Mouse (Mus musculus) CH12.LX (cell line): ENCODE measurements at regions not wholly inside any gene's neighbourhood (a gene's known extent, or its start where the extent isn't known, plus 50 kb on each side); places are given as distances from the start of the nearest gene placed in this dataset.
A peak's percentile ranks its signal among the peaks of the same experiment; 100 is the strongest.

Experiments
- DNase-seq: peaks from one replicate; pipeline ENCODE4 v3.0.0-alpha.2; 2013; ENCODE audit errors: extremely low read depth
- H3K27ac ChIP-seq: 2 replicates; pipeline ENCODE4 v1.5.1; 2012; ENCODE audit warnings: low read depth, mild to moderate bottlenecking, control low read depth, moderate library complexity; ENCODE audit not compliant: insufficient read depth
- H3K27me3 ChIP-seq: replicated peaks from 2 replicates; pipeline ENCODE3; 2012; ENCODE audit warnings: inconsistent platforms
- H3K36me3 ChIP-seq, 2 experiments: replicated peaks in 1 of 2; 2 replicates each; pipeline versions ENCODE3 to v1.6.1; 2012; ENCODE audit warnings: inconsistent platforms in 1 of 2, low read length in 1 of 2, mild to moderate bottlenecking in 1 of 2, mixed read lengths in 1 of 2, moderate library complexity in 1 of 2; ENCODE audit not compliant: control insufficient read depth in 1 of 2, insufficient read depth in 1 of 2
- H3K4me1 ChIP-seq, 2 experiments: 2 replicates each; pipeline ENCODE4 v1.6.1; 2012; ENCODE audit warnings: inconsistent platforms in 1 of 2, moderate library complexity in 1 of 2; ENCODE audit not compliant: insufficient read depth in 2 of 2, control insufficient read depth in 1 of 2
- H3K4me2 ChIP-seq: 2 replicates; pipeline ENCODE4 v1.6.1; 2012; ENCODE audit warnings: low read depth, mild to moderate bottlenecking, control low read depth; ENCODE audit not compliant: poor library complexity, insufficient read depth, severe bottlenecking
- H3K4me3 ChIP-seq, 3 experiments: fragments of 150-350 bp in 1 of 3; sonication (generic) in 1 of 3; replicated peaks in 1 of 3; 2 replicates each; pipeline versions ENCODE3 to v1.5.1; 2011 to 2012; ENCODE audit warnings: low read depth in 2 of 3, low read length in 2 of 3, mild to moderate bottlenecking in 2 of 3, moderate library complexity in 2 of 3, control low read depth in 1 of 3, improper control_type of control experiment in 1 of 3, inconsistent platforms in 1 of 3, mixed read lengths in 1 of 3; ENCODE audit not compliant: poor library complexity in 1 of 3
- H3K79me2 ChIP-seq: replicated peaks from 2 replicates; pipeline ENCODE4 v1.6.1; 2012; ENCODE audit warnings: mild to moderate bottlenecking, moderate library complexity; ENCODE audit not compliant: control insufficient read depth, poor library complexity, insufficient read depth, severe bottlenecking; ENCODE audit errors: extremely low read depth
- H3K9ac ChIP-seq: 2 replicates; pipeline ENCODE4 v1.6.1; 2012; ENCODE audit warnings: low read depth, mild to moderate bottlenecking, control low read depth, moderate library complexity; ENCODE audit not compliant: insufficient read depth
- H3K9me3 ChIP-seq: replicated peaks from 2 replicates; pipeline ENCODE3; 2012; ENCODE audit warnings: low read length, inconsistent platforms, mixed read lengths
- CTCF ChIP-seq, 2 experiments: IDR thresholded peaks in 1 of 2; conservative IDR thresholded peaks in 1 of 2; 2 replicates each; pipeline ENCODE4 v1.5.1; 2011 to 2012; ENCODE audit warnings: low read depth in 2 of 2, low read length in 2 of 2, improper control_type of control experiment in 1 of 2, inconsistent platforms in 1 of 2, mild to moderate bottlenecking in 1 of 2, moderate library complexity in 1 of 2
- EP300 ChIP-seq: IDR thresholded peaks from 2 replicates; pipeline ENCODE4 v1.6.1; 2011; ENCODE audit warnings: low read length, improper control_type of control experiment
- ETS1 ChIP-seq: conservative IDR thresholded peaks from 2 replicates; pipeline ENCODE4 v1.6.1; 2012; ENCODE audit warnings: low read depth, mild to moderate bottlenecking, inconsistent platforms, low read length, improper control_type of control experiment, moderate library complexity
- GABPA ChIP-seq: IDR thresholded peaks from 2 replicates; pipeline ENCODE4 v1.6.1; 2012; ENCODE audit warnings: low read depth, low read length, improper control_type of control experiment, inconsistent platforms; ENCODE audit not compliant: insufficient replicate concordance
- HCFC1 ChIP-seq: IDR thresholded peaks from 2 replicates; pipeline ENCODE4 v1.6.1; 2012; ENCODE audit warnings: low read depth, mild to moderate bottlenecking, inconsistent platforms, low read length, improper control_type of control experiment
- JUN ChIP-seq: IDR thresholded peaks from 2 replicates; pipeline ENCODE4 v1.6.1; 2011; ENCODE audit warnings: low read depth, mild to moderate bottlenecking, low read length, improper control_type of control experiment, moderate library complexity; ENCODE audit not compliant: insufficient read depth
- JUND ChIP-seq: conservative IDR thresholded peaks from 2 replicates; pipeline ENCODE4 v1.6.1; 2011; ENCODE audit warnings: low read depth, low read length, improper control_type of control experiment
- MAZ ChIP-seq: IDR thresholded peaks from 2 replicates; pipeline ENCODE4 v1.6.1; 2012; ENCODE audit warnings: low read depth, mild to moderate bottlenecking, inconsistent platforms, low read length, improper control_type of control experiment, moderate library complexity
- MEF2A ChIP-seq: IDR thresholded peaks from 2 replicates; pipeline ENCODE4 v1.6.1; 2014; ENCODE audit warnings: low read depth, mild to moderate bottlenecking, inconsistent platforms, low read length, improper control_type of control experiment, borderline replicate concordance
- MYC ChIP-seq: IDR thresholded peaks from 2 replicates; pipeline ENCODE4 v1.6.1; 2011; ENCODE audit warnings: low read depth, mild to moderate bottlenecking, improper control_type of control experiment, low read length
- NELFE ChIP-seq: IDR thresholded peaks from 2 replicates; pipeline ENCODE4 v1.6.1; 2011; ENCODE audit warnings: low read depth, low read length, improper control_type of control experiment
- NRF1 ChIP-seq: IDR thresholded peaks from 2 replicates; pipeline ENCODE4 v1.6.1; 2014; ENCODE audit warnings: low read depth, mild to moderate bottlenecking, inconsistent platforms, low read length, improper control_type of control experiment, moderate library complexity
- PAX5 ChIP-seq: IDR thresholded peaks from 2 replicates; pipeline ENCODE4 v1.6.1; 2012; ENCODE audit warnings: low read length, inconsistent platforms, mixed read lengths
- POLR2A ChIP-seq: IDR thresholded peaks from 2 replicates; pipeline ENCODE4 v1.6.1; 2011; ENCODE audit warnings: low read depth, mild to moderate bottlenecking, improper control_type of control experiment, low read length
- RCOR1 ChIP-seq: conservative IDR thresholded peaks from 2 replicates; pipeline ENCODE4 v1.6.1; 2012; ENCODE audit warnings: low read depth, mild to moderate bottlenecking, inconsistent platforms, low read length, improper control_type of control experiment
- SMC3 ChIP-seq: IDR thresholded peaks from 2 replicates; pipeline ENCODE4 v1.6.1; 2011; ENCODE audit warnings: low read depth, low read length, improper control_type of control experiment
- TBP ChIP-seq: conservative IDR thresholded peaks from 2 replicates; pipeline ENCODE4 v1.6.1; 2011; ENCODE audit warnings: low read depth, low read length, improper control_type of control experiment
- UBTF ChIP-seq: IDR thresholded peaks from 2 replicates; pipeline ENCODE4 v1.6.1; 2012; ENCODE audit warnings: low read depth, mild to moderate bottlenecking, inconsistent platforms, low read length, improper control_type of control experiment, moderate library complexity
- ZC3H11A ChIP-seq: IDR thresholded peaks from 2 replicates; pipeline ENCODE4 v1.6.1; 2012; ENCODE audit warnings: low read depth, mild to moderate bottlenecking, inconsistent platforms, low read length, improper control_type of control experiment
- dilution Hi-C: fragments of 300-500 bp; cut with MboI; formaldehyde crosslinking; loops from 2 replicates; pipeline ENCODE4 v1.14.3; 2020; ENCODE audit warnings: low sequenced_read_pairs; ENCODE audit not compliant: extremely low pct_unique_long_range_greater_than_20kb, extremely low pct_ligation_motif_present
- in situ Hi-C: fragments of 300-500 bp; cut with MboI; formaldehyde crosslinking; loops from 3 replicates; pipeline ENCODE4 v1.14.3; 2019; ENCODE audit warnings: low sequenced_read_pairs, low pct_ligation_motif_present, low pct_unique_long_range_greater_than_20kb, mixed read lengths

GRCm38 (mm10) chr14:75396511-75397026 lies 59.2 kb upstream of the Siah3 start:
- no peak overlapping the region for H3K27ac ChIP-seq
- peaks cover 0 to 17% of the 10 kb centered on the region in 2 experiments; a peak in 2 of 4 replicates for H3K4me1 ChIP-seq
- in situ Hi-C loops (no loop called here), dilution Hi-C loops (no loop called here)
- H3K4me3 ChIP-seq, result no peak overlapping the region
- H3K9ac ChIP-seq, result no peak overlapping the region
- H3K36me3 ChIP-seq, result no peaks in the 10 kb centered on the region
- peak; percentile 36 for DNase-seq
- no peaks in the 10 kb centered on the region for H3K27me3 ChIP-seq
- no peak overlapping the region for H3K4me2 ChIP-seq
- H3K79me2 ChIP-seq, result no peaks in the 10 kb centered on the region
- TF ChIP-seq HCFC1 (no peak), TBP (0 out of 2 replicates have a peak, but pooled peaks have one; percentile 20)
- no peaks in the 10 kb centered on the region for H3K9me3 ChIP-seq

- dilution Hi-C loops, result no loop called here
- Histone ChIP-seq H3K9me3 (no peaks in the 10 kb centered on the region), H3K4me1 (peaks cover 0 to 17% of the 10 kb centered on the region in 2 experiments; a peak in 2 of 4 replicates), H3K27me3 (no peaks in the 10 kb centered on the region), H3K4me2 (no peak overlapping the region), H3K79me2 (no peaks in the 10 kb centered on the region), H3K9ac (no peak overlapping the region)
- TF ChIP-seq NELFE (no peak), CTCF (conservative IDR thresholded peaks at IDR 0.05 in 1 of 2, IDR thresholded peaks at IDR 0.05 in 1 of 2; ENCODE audit: low read depth in 2 of 2, low read length in 2 of 2) (0 out of 4 replicates have a peak, but pooled peaks of 1 of the 2 experiments have one; percentile 2), MEF2A (peak; percentile 52; the same call in 1 of the 2 replicates), MYC (no peak), EP300 (0 out of 2 replicates have a peak, but pooled peaks have one; percentile 9), ZC3H11A (no peak)
- TF ChIP-seq, all 38 proteins: peak for 3
- H3K27ac ChIP-seq, result no peak overlapping the region
- in situ Hi-C loops, result no loop called here
- H3K36me3 ChIP-seq, result no peaks in the 10 kb centered on the region
- H3K4me3 ChIP-seq, result no peak overlapping the region
- peak; percentile 18 for DNase-seq
These were observed 56.1 kb upstream of the Siah3 start for GRCm38 (mm10) chr14:75399678-75400077.

- Histone ChIP-seq H3K4me3 (no peak overlapping the region), H3K27me3 (no peaks in the 10 kb centered on the region), H3K4me2 (no peak overlapping the region), H3K27ac (no peak overlapping the region), H3K9ac (no peak overlapping the region), H3K79me2 (no peaks in the 10 kb centered on the region), H3K4me1 (peaks cover 2 to 22% of the 10 kb centered on the region in 2 experiments; a peak in 2 of 4 replicates), H3K36me3 (no peaks in the 10 kb centered on the region), H3K9me3 (no peaks in the 10 kb centered on the region)
- in situ Hi-C loops (no loop called here), dilution Hi-C loops (no loop called here)
- no peak for DNase-seq
- TF ChIP-seq SMC3 (no peak), JUN (no peak), UBTF (no peak), JUND (no peak), EP300 (no peak), RCOR1 (no peak), PAX5 (no peak), MAZ (no peak), GABPA (no peak), NRF1 (no peak), ETS1 (no peak), POLR2A (no peak)
These were observed 53.2 kb upstream of the Siah3 start for GRCm38 (mm10) chr14:75402483-75403103.
